Mouse (Mus musculus): ENCODE results near the gene Zan.

GRCm38 (mm10) chr5:137440216-137440855 is 36.5 kb downstream of the Zan start:
- no peak for TF ChIP-seq CTCF (conservative IDR thresholded peaks at IDR 0.05 in 1 of 2, IDR thresholded peaks at IDR 0.05 in 1 of 2; ENCODE audit: low read depth in 2 of 2, low read length in 2 of 2)
- TF ChIP-seq HCFC1 (IDR thresholded peaks at IDR 0.05; ENCODE audit: low read depth, low read length), result no peak
- no peak for TF ChIP-seq POLR2A (IDR thresholded peaks at IDR 0.05; ENCODE audit: low read depth, low read length)
- TF ChIP-seq RAD21 (IDR thresholded peaks at IDR 0.05; ENCODE audit: low read depth, low read length), result no peak
- TF ChIP-seq EP300 (IDR thresholded peaks at IDR 0.05; ENCODE audit: low read length), result no peak
- TF ChIP-seq JUND (conservative IDR thresholded peaks at IDR 0.05; ENCODE audit: low read depth, low read length), result no peak
- no peak for TF ChIP-seq MAX (IDR thresholded peaks at IDR 0.05; ENCODE audit: low read length)
- TF ChIP-seq MXI1 (IDR thresholded peaks at IDR 0.05; ENCODE audit: low read depth, low read length), result no peak
- no peak for TF ChIP-seq ZKSCAN1 (IDR thresholded peaks at IDR 0.05; ENCODE audit: borderline replicate concordance, low read depth, low read length)
- no peak for TF ChIP-seq E2F4 (IDR thresholded peaks at IDR 0.05; ENCODE audit: insufficient replicate concordance, low read depth, low read length)
- TF ChIP-seq MAZ (IDR thresholded peaks at IDR 0.05; ENCODE audit: low read depth, low read length), result no peak
- no peak for TF ChIP-seq MAFK (IDR thresholded peaks at IDR 0.05; ENCODE audit: insufficient replicate concordance, low read length)
- TF ChIP-seq BHLHE40 (IDR thresholded peaks at IDR 0.05; ENCODE audit: low read depth, low read length), result no peak

All from CH12.LX (cell line).